Mouse (Mus musculus): ENCODE results near the gene Rpl24.
A peak's percentile ranks its signal among the peaks of the same experiment; 100 is the strongest.

Rpl24 gene

DNA sequence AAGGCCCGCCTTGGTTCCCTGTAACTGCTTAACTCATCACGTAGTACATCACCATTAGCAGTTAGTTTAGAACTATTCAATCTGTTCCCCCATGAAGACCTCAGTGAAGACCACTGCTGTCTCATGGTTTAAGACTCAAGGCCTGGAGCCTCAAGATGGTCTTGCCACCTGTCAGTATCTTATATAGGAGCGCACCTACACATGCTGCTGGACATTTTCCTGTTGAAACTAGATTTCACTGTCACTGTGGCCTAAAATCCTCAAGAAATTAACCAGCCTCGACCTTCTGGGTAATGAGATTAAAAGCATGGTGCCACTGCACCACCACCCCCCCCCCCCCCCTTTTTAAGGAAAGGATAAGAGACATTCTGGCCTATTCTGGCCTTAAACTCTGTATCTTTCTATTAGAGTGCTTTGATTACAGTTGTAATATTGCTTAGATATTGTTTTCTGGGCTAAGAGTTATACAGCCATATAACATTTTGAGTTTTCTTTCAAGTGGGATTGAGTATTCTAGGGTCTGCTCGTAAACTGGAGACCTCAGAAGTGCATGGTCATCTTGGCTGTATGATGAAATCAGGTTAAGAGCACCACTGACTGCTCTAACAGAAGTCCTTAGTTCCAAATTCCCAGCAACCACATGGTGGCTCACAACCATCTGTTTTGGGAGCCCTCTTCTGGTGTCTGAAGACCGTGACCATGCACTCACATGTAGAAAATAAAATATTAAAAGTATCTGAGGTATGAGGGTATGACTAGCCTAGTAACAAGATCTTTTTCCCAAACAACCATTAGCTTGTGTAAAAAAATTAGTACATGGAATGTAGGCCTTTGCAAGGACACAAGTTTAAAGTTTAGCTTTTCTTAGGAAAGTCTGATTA is 5.9 kb downstream of the Rpl24 start:
- DNase-seq: no peak

DNA sequence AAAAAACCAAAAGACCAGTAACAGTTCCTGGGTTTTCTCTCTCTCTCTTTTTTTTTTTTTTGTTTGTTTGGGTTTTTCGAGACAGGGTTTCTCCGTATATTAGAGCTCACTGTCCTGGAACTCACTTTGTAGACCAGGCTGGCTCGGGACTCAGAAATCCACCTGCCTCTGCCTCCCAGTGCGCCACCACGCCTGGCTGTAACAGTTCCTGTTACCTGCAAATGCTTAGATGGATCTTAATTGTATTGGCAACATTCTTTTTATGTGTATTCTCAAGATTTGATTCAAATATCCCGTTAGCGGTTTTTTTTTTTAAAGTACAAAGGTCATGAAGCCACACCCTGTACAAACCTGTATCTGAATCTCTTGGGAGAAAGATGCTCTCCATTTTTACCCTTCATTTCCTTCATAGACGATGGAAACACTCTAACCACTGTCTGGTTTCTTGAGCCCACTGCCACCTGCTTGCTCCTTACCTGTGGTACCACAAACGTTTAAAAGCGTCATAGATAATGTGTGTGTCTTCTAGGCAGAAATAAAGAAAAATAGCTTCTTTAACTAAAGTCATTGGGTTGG is 6.6 kb downstream of the Rpl24 start:
- no peak for DNase-seq

DNA sequence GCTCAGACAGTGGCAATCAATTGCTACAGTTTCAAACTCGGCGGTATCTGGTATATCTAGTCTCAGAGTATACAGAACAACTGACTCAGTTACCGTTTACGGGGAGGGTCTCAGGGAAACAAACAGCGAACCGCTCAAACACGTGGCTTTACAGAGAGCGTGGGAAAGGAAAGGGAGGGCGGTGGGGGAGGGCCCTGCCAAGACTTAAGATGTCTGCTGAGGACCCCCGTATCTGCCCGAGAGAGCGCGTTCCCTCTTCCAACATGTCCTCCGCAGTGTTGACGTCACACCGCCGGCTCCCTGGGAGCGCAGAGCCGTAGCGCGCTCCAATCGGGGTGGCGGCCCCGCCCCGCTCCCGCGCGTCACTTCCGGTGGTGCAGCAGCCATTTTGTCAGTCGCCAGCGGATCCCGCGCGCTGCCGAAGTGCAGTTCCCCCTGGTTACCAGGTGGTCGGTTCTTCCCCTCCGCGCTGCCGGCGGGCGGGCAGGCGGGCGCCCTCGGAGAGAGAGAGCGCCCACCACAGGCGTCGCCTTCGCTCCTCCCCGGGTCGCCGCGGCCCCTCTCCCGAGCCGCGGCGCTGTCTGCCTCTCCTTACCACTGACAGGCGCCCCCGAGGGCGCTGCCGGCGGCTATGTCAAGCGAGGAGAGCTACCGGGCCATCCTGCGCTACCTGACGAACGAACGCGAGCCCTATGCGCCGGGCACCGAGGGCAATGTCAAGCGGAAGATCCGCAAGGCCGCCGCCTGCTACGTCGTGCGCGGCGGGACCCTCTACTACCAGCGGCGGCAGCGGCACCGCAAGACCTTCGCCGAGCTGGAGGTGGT is 7.6 kb downstream of the Rpl24 start, which contains the start of gene Zbtb11:
Gene Zbtb11, plus strand, starts transcription at position 453 of the 825 bp plus-strand sequence.
- peak; percentile 98 for DNase-seq

DNA sequence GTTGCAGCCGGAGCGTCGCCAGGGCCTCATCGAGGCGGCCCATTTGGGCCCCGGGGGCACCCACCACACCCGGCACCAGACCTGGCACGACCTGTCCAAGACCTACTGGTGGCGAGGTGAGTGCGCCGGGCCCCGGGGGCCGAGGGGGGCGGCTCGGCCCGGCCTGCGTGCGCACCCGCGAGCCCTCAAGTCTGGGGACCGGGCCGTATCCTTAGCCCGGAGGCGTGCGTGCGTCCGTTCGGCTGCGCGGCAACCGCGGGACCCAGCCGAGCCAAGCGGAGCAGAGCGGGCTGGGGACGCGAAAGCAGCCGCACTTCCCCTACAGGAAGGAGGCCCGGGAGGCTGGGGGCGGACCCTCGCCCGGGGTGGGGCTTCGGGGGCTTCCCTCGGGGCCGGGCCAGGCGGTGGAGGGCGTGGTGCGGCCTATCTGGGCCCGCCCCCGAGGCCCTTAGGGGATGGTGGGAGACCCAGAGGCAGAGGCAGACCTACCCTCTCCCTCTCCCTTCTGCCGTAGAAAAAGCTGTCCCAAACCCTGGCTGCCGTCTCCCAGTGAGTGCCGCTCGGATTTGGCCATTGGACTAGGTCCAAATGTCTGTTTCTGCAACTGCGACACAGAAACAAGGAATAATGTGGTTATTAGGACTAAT is 8.3 kb downstream of the Rpl24 start:
- peak; percentile 74 for DNase-seq

DNA sequence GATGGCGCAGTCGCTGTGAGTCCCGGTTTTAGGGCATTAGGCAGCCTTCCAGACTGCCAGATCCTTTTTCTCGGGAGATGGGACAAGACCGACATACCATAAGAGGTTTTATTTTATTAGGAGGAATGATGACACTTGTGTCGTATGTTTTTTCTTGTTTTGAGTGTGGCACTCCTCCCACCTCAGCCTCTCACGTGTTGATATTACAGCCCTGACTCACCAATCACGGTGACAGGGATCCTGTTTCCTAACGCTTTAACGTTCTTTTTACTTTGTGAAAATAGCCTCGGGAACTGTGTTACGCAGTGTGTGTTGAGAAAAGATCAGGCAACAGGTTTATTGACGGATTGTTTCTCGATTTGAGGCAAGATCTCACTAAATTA is 8.8 kb downstream of the Rpl24 start:
- no peak for DNase-seq

DNA sequence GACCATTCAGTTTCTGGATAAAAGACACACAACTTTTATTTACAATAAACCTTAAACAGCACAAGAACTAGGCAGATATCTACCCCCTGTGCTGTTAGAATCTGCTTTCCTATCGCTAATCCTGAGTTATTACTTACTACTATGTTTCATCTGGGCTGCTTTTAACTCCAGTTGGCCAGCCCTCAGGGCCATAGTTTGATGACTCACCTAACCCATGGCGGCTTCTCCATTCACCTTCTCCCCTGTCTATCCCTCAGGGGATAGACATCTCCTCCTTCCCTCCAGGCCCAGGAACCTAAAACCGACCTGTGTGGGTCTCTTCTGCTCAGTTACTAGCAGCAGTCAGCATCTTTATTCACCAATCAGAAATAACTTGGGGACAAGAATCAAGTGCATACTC is 19.9 kb downstream of the Rpl24 start:
- DNase-seq: no peak

DNA sequence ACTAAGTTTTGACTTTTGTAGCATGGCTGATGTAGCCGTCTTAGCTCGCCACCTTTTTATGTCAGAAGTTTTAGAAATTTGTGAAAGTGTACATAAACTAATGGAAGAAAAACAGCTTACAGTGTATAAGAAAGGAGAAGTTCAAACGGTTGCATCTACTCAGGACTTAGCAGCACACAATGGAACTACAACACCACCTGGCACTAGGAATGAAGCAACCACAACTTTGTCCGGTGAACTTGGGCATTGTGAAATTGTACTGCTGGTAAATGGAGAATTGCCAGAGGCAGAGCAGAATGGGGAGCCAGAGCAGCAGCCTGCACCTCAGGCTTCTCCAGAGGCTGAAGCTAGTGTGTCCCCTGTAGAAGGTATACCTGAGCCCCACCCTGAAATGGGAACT is 24.2 kb downstream of the Rpl24 start:
- DNase-seq: no peak

DNA sequence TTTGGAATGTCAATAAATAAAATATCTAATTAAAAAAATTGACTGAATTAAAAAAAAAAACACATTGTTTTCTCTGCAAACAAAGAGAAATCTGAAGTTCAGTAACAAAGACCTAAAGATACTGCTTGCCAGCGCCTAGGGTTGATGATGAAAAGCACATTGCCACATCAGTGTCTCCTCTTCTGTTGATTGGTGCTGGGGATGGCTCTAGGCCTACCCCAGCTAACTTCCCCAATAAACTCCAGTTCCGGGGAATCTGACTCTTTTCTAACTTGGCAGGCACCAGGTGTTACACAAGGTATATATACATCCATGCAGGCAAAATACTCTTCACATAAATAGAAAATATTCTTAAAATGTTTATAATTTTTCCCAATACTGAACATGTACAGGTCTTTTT is 28.2 kb downstream of the Rpl24 start:
- no peak for DNase-seq

DNA sequence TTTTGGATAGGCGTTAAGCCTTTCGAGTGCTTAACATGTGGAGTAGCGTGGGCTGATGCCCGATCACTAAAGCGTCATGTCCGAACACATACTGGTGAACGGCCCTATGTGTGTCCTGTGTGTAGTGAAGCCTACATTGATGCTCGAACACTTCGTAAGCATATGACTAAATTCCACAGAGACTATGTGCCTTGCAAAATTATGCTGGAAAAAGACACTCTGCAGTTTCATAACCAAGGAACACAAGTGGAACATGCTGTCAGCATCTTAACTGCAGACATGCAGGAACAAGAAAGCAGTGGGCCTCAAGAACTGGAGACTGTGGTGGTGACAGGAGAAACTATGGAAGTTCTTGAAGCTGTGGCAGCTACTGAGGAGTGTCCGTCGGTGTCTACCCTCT is 40.7 kb downstream of the Rpl24 start:
- no peak for DNase-seq

DNA sequence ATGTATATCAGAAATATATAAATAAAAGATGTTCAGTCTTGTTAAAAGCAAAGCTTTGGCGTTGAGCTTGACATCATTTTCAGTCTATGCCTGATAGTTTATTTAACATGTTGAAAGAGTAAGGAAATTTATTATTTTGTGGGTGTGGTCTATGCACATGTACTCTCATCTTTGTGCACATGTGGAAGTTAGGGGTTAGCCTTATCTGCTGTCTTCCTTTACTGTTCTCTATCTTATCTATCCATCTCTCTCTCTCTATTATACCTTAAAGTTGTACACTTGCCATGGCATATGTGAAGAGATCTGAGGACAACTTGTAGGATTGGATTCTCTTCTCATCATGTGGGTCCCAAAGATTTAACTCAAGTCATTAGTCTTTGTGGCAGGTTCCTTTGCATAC is 42.8 kb downstream of the Rpl24 start:
- no peak for DNase-seq

DNA sequence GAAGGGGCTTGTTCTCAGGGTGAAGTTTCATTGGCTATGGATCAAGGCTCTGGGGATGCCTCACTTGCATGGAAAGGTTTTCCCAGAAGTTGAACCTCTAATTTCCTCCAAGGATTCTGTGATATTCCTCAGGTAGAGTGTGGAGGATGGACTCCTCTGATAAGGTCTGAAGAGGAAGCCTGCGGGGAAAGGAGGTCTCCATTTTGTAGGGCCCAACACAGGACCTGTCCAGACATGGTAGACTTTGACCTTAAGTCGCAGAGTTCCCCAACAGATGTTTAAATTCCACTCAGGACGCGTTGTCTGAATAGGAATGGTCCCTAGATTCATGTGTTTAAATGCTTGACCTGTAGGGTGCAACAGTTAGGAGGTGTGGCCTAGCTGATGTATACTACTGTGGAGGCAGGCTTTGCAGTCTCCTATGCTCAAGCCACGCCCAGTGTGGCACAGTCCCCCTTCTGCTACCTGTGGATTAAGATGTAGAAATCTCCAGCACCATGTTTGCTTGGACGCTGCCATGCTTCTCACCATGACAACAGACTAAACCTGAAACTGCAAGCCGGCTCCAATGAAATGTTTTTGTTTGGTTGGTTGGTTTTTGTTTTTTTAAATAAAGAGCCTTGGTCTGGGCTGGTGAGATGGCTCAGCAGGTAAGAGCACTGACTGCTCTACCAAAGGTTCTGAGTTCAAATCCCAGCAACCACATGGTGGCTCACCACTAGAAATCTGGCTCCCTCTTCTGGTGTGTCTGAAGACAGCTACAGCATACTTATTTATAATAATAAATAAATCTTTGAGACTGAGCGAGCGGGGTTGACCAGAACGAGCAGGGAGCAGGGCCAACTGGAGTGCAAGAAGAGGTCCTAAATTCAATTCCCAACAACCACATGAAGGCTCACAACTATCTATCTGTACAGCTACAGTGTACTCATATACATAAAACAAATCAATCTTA is 47.0 kb downstream of the Rpl24 start:
- no peak for DNase-seq

DNA sequence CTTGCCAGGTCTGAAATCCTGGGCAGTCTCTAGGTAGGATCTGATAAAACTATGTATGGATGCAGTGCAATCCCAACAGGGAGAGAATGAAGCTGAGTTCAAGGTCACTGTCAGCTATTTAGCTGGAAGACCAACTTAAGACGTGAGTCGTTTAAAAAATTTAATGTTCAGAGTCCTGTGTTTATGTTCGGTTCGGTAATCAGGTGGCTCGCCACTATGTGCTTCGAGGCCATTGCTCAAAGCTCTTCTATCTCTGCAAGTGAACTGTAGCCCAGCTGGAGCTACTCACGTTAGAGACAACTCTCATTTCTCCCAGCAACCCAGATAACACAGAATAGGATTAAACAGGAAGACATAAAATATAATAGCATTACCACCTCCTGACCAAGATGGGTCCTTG is 48.0 kb downstream of the Rpl24 start:
- no peak for DNase-seq

DNA sequence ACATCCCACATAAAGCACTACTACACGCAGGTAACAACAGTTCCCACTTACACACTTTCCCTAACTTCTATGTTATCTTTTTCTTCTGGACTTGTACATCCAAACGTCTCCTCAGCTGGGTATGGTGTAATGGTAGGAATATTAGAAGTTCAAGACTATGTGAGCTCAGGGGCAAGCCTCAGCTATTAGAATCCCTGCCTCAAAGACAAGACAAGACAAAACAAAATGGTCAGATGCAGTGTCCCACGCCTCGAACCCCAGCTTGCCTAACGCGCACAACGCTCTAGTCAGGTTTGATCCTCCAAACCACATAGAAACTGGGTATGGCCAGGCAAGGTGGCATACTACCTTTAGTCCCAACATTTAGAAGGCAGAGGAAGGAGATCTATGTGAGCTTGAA is 53.6 kb downstream of the Rpl24 start:
- DNase-seq: no peak
